Mouse (Mus musculus) forebrain, embryonic 12.5 days (tissue): ENCODE measurements at regions not wholly inside any gene's neighbourhood (a gene's known extent, or its start where the extent isn't known, plus 50 kb on each side); places are given as distances from the start of the nearest gene placed in this dataset.

Experiments
- ATAC-seq: fragments of 200-750 bp; cut with Nextera tagmentation; 2 replicates; pipeline ENCODE4 v1.8.0; 2017; ENCODE audit warnings: moderate TSS enrichment; ENCODE audit not compliant: low FRiP score
- H3K27ac ChIP-seq: fragments of 300-500 bp; sonication (generic); 2 replicates; pipeline ENCODE4 v1.5.1; 2016; ENCODE audit warnings: mild to moderate bottlenecking
- H3K27me3 ChIP-seq: fragments of 300-500 bp; sonication (generic); 2 replicates; pipeline ENCODE4 v1.6.1; 2016; ENCODE audit warnings: mild to moderate bottlenecking
- H3K36me3 ChIP-seq: fragments of 300-500 bp; sonication (generic); replicated peaks from 2 replicates; pipeline ENCODE4 v1.6.1; 2016; ENCODE audit warnings: mild to moderate bottlenecking
- H3K4me1 ChIP-seq: fragments of 300-500 bp; sonication (generic); 2 replicates; pipeline ENCODE4 v1.6.1; 2016
- H3K4me2 ChIP-seq: fragments of 300-500 bp; sonication (generic); 2 replicates; pipeline ENCODE4 v1.6.1; 2016; ENCODE audit warnings: mild to moderate bottlenecking, moderate library complexity
- H3K4me3 ChIP-seq: fragments of 300-500 bp; sonication (generic); replicated peaks from 2 replicates; pipeline ENCODE4 v1.5.1; 2016; ENCODE audit warnings: mild to moderate bottlenecking
- H3K9ac ChIP-seq: fragments of 300-500 bp; sonication (generic); 2 replicates; pipeline ENCODE4 v1.6.1; 2016; ENCODE audit warnings: mild to moderate bottlenecking
- H3K9me3 ChIP-seq: fragments of 300-500 bp; sonication (generic); 2 replicates; pipeline ENCODE4 v1.6.1; 2016
- WGBS: fragments of 180-500 bp; shearing (Covaris S2); methylation state at CpG from one replicate; pipeline ENCODE4 v1.1.7; 2016; 5-methylcytosine and 5-hydroxymethylcytosine counted together

- H3K4me3 ChIP-seq, result no peak overlapping the region
- H3K27me3 ChIP-seq, result no peaks in the 10 kb centered on the region
- 16% methylated on average over 2 of the region's 2 CpGs for WGBS
- H3K27ac ChIP-seq, result no peak overlapping the region
- no peaks in the 10 kb centered on the region for H3K9me3 ChIP-seq
- peak; percentile 60 for ATAC-seq
- no peak overlapping the region for H3K9ac ChIP-seq
- no peaks in the 10 kb centered on the region for H3K36me3 ChIP-seq
- no peak overlapping the region for H3K4me2 ChIP-seq
- 0 out of 2 replicates have a peak, but pooled peaks cover 3% of the 10 kb centered on the region for H3K4me1 ChIP-seq
Observed at GRCm38 (mm10) chr15:47386881-47387399, 6497.8 kb upstream of the Gm7489 start.
